ENCODE assay signal across 29 mouse cellular contexts in genomic region chr2:153809921-153810320, GRCm38 (mm10). TPM values are rescaled to one million over a fixed set of nuclear protein-coding genes. Genes with fewer than 3 reads are reported as not detected.
A peak's percentile ranks its signal among the peaks of the same experiment; 100 is the strongest.
DNase-seq lines count a peak whose midpoint lies in the region; TF ChIP-seq lines count a peak whose summit lies in the region.
"Had no signal": no experiment of that assay in that cellular context is flagged by ENCODE, and none has a peak within 500 bp of the region (broad histone marks: within the 10 kb centered on the region; RNA-seq: fewer than 3 reads in every experiment).

No protein-coding gene starts in this region.

- TF ChIP-seq POLR2A in cerebellum, adult 2 months (IDR thresholded peaks at IDR 0.05; ENCODE audit: borderline replicate concordance, insufficient read depth, low read length): no peak

- WGBS in cerebellum, adult 2 months: 58% methylated on average over 3 of the region's 3 CpGs

- no peaks in the 10 kb centered on the region for H3K27me3 ChIP-seq in cerebellum, adult 2 months (ENCODE audit: control insufficient read depth, insufficient read depth, low read length)
- H3K27me3 ChIP-seq: kidney, embryonic 15.5 days; limb, embryonic 13.5 days; Patski had no signal

- H3K4me3 ChIP-seq in cerebellum, adult 2 months (replicated peaks; ENCODE audit: insufficient read depth, low read depth, low read length): no peak overlapping the region
- H3K4me3 ChIP-seq: erythroblast, embryonic 14.5 days; heart, embryonic 13.5 days; kidney, embryonic 15.5 days; limb, embryonic 13.5 days had no signal

- peak; percentile 28 to 45 for DNase-seq in cerebellum, adult 2 months
- DNase-seq in cerebellum, adult 11 months: no peak
- peak; percentile 8 to 9 for DNase-seq in heart, postnatal 10 days
- no peak for DNase-seq in heart, adult 18-20 months
- peak; percentile 9 for DNase-seq in MN1 (ENCODE audit: low spot score)
- DNase-seq in adrenal gland, postnatal 10 days: peak; percentile 74
- no peak for DNase-seq in layer of hippocampus, adult 11-12 months (ENCODE audit: low spot score)
- no peak for DNase-seq in urinary bladder, adult 2 months (ENCODE audit: low spot score)
- DNase-seq: forebrain, postnatal 0 days; gastrocnemius, postnatal 10 days; kidney, adult 11 months; kidney, postnatal 36 days; midbrain, embryonic 14.5 days; retina, postnatal 1 day; right cerebral cortex, postnatal 14 days; thymus, postnatal 25 days had no signal

- H3K4me1 ChIP-seq in cerebellum, adult 2 months (ENCODE audit: control insufficient read depth, insufficient read depth, low read length): no peaks in the 10 kb centered on the region
- H3K4me1 ChIP-seq: kidney, embryonic 15.5 days; limb, embryonic 13.5 days had no signal

- TF ChIP-seq CTCF in cerebellum, adult 2 months (IDR thresholded peaks at IDR 0.05; ENCODE audit: borderline replicate concordance, insufficient read depth, low read depth, low read length): no peak

- no peak overlapping the region for H3K27ac ChIP-seq in cerebellum, adult 2 months (ENCODE audit: insufficient read depth, low read length)
- H3K27ac ChIP-seq: heart, embryonic 13.5 days; hindbrain, embryonic 14.5 days; kidney, embryonic 15.5 days; limb, embryonic 13.5 days had no signal

- intact Hi-C loops in heart, postnatal 10 days (cut with DNase I): loop anchor here (5.0 kb wide), 1 partner anchor 42 kb away; no protein-coding TSS in a partner anchor

RNA-seq across cellular contexts. Expression of gene Efcab8, which starts 30.2 kb away (rescaled TPM):
- 0.23 and 0.29 TPM in 2 replicates for polyA plus RNA-seq in cerebellum, adult 2 months (2012; rRNA removed)
- total RNA-seq in heart, postnatal 10 days (2021): not detected
- total RNA-seq in heart, adult 18-20 months (2021): not detected
- under 1 TPM; 0.18 to 0.30 TPM for total RNA-seq in adrenal gland, postnatal 10 days (2021)
- 0.29 and 0.37 TPM in 2 replicates for polyA plus RNA-seq in urinary bladder, adult 2 months (2012; rRNA removed)
- total RNA-seq: hematopoietic stem cell, adult 5-6 weeks; monocyte, adult 5-6 weeks had no signal
- polyA plus RNA-seq: forebrain, embryonic 11.5 days; forebrain, postnatal 0 days; G1E; heart, embryonic 13.5 days; hindbrain, embryonic 14.5 days; kidney, embryonic 15.5 days; liver, embryonic 16.5 days; lung, embryonic 16.5 days; midbrain, embryonic 14.5 days; neural tube, embryonic 14.5 days had no signal

Comparison
In these comparisons a context has a peak if more than half of its experiments do, and no peak if none do; other contexts are left out.
1. DNase-seq: peak in cerebellum, adult 2 months (2 of 2), heart, postnatal 10 days (2 of 2), MN1 (single experiment) and adrenal gland, postnatal 10 days (single experiment); none in cerebellum, adult 11 months (single experiment), heart, adult 18-20 months (0 of 2), layer of hippocampus, adult 11-12 months (single experiment) and urinary bladder, adult 2 months (single experiment).